Mouse (Mus musculus) adrenal gland, postnatal 14 days (tissue): ENCODE measurements around the gene Gm2431. TPM values are rescaled to one million over a fixed set of nuclear protein-coding genes. Genes with fewer than 3 reads are reported as not detected.

Source experiments
- total RNA-seq: library from RNA; stranded (reverse); gene quantifications from 2 replicates; pipeline ENCODE4 v1.2.3, GENCODE M21; 2021

The Gm2431 gene
- total RNA-seq, 1 experiment from 2014 or later: not detected

Other genes with a start within 250 kb of the Gm2431 start
- gene Mob2, start 197.3 kb downstream of the Gm2431 start, total RNA-seq: 47.4 and 48.6 TPM in 2 replicates
- gene Dusp8, start 162.5 kb downstream of the Gm2431 start, total RNA-seq: 7.3 and 8.4 TPM in 2 replicates
- not detected in 2 replicates for gene Gm45618, start 137.6 kb downstream of the Gm2431 start, total RNA-seq
- gene Gm39115, start 122.3 kb downstream of the Gm2431 start, total RNA-seq: not detected in 2 replicates
- not detected in 2 replicates for gene Gm45337, start 113.7 kb downstream of the Gm2431 start, total RNA-seq
- not detected in 2 replicates for gene Gm29735, start 101.2 kb downstream of the Gm2431 start, total RNA-seq
- not detected in 2 replicates for gene Gm4553, start 92.6 kb downstream of the Gm2431 start, total RNA-seq
- gene Krtap5-2, start 82.3 kb downstream of the Gm2431 start, total RNA-seq: not detected in 2 replicates
- not detected in 2 replicates for gene Gm10153, start 68.0 kb downstream of the Gm2431 start, total RNA-seq
- not detected in 2 replicates for gene Krtap5-3, start 57.0 kb downstream of the Gm2431 start, total RNA-seq
- not detected in 2 replicates for gene Gm7579, start 46.5 kb downstream of the Gm2431 start, total RNA-seq
- gene Krtap5-5, start 28.4 kb downstream of the Gm2431 start, total RNA-seq: not detected in 2 replicates
- not detected in 2 replicates for gene Gm40460, start 17.3 kb downstream of the Gm2431 start, total RNA-seq
- gene Gm4559, start 16.0 kb upstream of the Gm2431 start, total RNA-seq: not detected in 2 replicates
- not detected in 2 replicates for gene Krtap5-1, start 38.8 kb upstream of the Gm2431 start, total RNA-seq
- gene Krtap5-4, start 45.2 kb upstream of the Gm2431 start, total RNA-seq: not detected in 2 replicates
- 3.8 and 5.1 TPM in 2 replicates for gene Ifitm10, start 115.4 kb upstream of the Gm2431 start, total RNA-seq
- gene Gm49369, start 124.3 kb upstream of the Gm2431 start, total RNA-seq: 1.4 TPM in 1 of 2 replicates, not detected in the other
- 678 and 680 TPM in 2 replicates for gene Ctsd, start 129.7 kb upstream of the Gm2431 start, total RNA-seq
- gene Syt8, start 176.5 kb upstream of the Gm2431 start, total RNA-seq: not detected in 2 replicates
- gene Tnni2, start 183.5 kb upstream of the Gm2431 start, total RNA-seq: 0.56 and 0.67 TPM in 2 replicates
- 20.4 and 52.3 TPM in 2 replicates for gene Lsp1, start 202.5 kb upstream of the Gm2431 start, total RNA-seq
- gene Tnnt3, start 240.5 kb upstream of the Gm2431 start, total RNA-seq: 1.1 and 1.8 TPM in 2 replicates